Mouse (Mus musculus): Measurements from ENCODE around the gene Apopt1. TPM values are rescaled to one million over a fixed set of nuclear protein-coding genes. Genes with fewer than 3 reads are reported as not detected.
A peak's percentile ranks its signal among the peaks of the same experiment; 100 is the strongest.
"Not testable (repeated sequence)": the region's sequence is repeated elsewhere in the genome, so short reads cannot be mapped to it uniquely, and the experiment has no call there.

Apopt1 gene
- polyA plus RNA-seq, 1 experiment from 2014 or later, result 58.5 TPM

DNA sequence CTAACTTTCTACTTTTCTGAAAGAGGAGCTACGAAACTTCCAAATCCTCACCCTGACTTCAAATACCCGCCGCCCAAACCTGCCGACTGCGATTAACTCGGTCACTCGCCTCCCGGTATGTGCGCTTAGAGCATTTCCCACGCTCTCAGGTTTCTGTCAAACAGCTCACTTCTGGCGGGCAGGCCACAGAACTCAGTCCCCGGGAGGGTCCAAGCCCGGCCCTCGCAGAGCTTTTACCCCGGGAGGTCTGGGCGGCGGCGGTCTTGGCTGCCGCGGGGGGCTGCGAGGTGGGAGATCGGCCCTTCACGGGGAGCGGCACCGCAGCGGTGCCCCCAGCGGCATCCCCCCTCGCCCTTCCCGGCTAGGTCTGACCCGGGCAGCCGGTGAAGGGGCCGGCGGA, 585 bp upstream of the Apopt1 start:
- 1% methylated on average over 32 of the region's 33 CpGs for WGBS
- H3K4me1 ChIP-seq, result peaks cover 27% of the 10 kb centered on the region

DNA sequence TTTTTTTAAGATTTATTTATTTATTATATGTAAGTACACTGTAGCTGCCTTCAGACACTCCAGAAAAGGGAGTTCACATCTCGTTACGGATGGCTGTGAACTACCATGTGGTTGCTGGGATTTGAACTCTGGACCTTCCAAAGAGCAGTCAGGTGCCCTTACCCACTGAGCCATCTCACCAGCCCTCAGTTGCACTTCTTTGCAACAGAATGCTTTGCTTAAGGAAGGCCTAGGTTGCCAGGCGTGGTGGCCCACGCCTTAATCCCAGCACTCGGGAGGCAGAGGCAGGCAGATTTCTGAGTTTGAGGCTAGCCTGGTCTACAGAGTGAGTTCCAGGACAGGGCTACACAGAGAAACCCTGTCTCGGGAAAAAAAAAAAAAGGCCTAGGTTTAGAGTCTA, 819 bp downstream of the Apopt1 start:
- H3K4me1 ChIP-seq, result peaks cover 32% of the 10 kb centered on the region
- H3K36me3 ChIP-seq, result peaks cover 25% of the 10 kb centered on the region
- H3K9ac ChIP-seq (replicated peaks), result peak overlapping the region; percentile 92; the same call in 1 of the 2 replicates
- peak overlapping the region; percentile 80 for H3K4me2 ChIP-seq
- not testable (repeated sequence) for ATAC-seq (ENCODE audit: low FRiP score); H3K27me3 ChIP-seq (replicated peaks); H3K9me3 ChIP-seq (replicated peaks); H3K27ac ChIP-seq (replicated peaks)
- H3K4me3 ChIP-seq (replicated peaks), result peak overlapping the region; percentile 91
- 80% methylated on average over 6 of the region's 6 CpGs for WGBS

More for the DNA sequence above, 585 bp upstream of the Apopt1 start:
- peaks cover 34% of the 10 kb centered on the region for H3K36me3 ChIP-seq
- H3K9ac ChIP-seq (replicated peaks), result peak overlapping the region; percentile 92
- peak overlapping the region; percentile 91 for H3K4me3 ChIP-seq (replicated peaks)
- ATAC-seq (ENCODE audit: low FRiP score), result peak; percentile 18
- H3K9me3 ChIP-seq (replicated peaks), result no peaks in the 10 kb centered on the region
- peak overlapping the region; percentile 80 for H3K4me2 ChIP-seq
- H3K27ac ChIP-seq (replicated peaks), result peak overlapping the region; percentile 88
- H3K27me3 ChIP-seq (replicated peaks), result no peaks in the 10 kb centered on the region

DNA sequence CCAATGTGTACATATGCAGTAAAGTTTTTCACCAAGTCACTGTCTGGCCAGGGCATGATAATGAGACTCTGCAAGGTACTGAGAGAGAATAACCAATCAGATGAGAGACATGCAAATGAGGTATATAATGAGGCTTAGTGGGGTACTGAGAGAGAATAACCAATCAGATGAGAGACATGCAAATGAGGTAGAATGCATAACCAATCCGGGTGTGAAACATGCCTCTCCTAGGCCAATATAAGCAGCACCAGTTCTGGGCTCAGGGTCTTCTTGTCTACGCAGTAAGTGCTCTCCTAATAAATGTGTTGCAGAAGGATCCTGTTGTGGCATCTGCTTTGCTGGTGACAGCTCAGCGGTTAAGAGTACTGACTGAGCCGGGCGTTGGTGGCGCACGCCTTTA, 3.4 kb downstream of the Apopt1 start:
- ATAC-seq (ENCODE audit: low FRiP score), result no peak

DNA sequence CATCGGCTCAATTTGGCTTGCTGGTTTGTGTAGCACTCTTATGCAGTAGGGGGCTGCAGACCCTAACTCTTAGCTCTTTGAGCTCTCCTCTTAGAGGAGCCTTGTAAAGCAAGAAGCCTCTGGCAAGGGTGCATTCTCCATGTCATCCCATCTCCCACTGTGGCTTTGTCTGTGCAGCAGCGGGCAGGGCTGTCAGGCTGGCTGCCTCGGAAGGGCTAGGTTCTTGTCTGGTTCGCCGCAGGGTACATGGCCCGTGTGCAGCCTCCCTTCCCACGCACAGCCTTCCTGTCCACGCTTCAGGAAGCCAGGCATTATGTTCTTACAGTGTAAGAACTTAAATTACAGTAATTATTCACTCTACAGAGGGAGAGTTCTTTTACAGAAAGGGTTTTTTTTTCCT, 5.6 kb downstream of the Apopt1 start:
- Histone ChIP-seq H3K27ac (replicated peaks) (peak overlapping the region; percentile 29), H3K36me3 (peaks cover 4% of the 10 kb centered on the region), H3K27me3 (replicated peaks) (no peaks in the 10 kb centered on the region), H3K4me1 (peaks cover 20% of the 10 kb centered on the region), H3K4me2 (no peak overlapping the region), H3K9me3 (replicated peaks) (no peaks in the 10 kb centered on the region), H3K9ac (replicated peaks) (no peak overlapping the region), H3K4me3 (replicated peaks) (no peak overlapping the region)
- no peak; the same call in 1 of the 2 replicates for ATAC-seq (ENCODE audit: low FRiP score)
- WGBS, result 40% methylated on average over 8 of the region's 8 CpGs

More for the DNA sequence above, 3.4 kb downstream of the Apopt1 start:
- Histone ChIP-seq H3K4me3 (replicated peaks) (no peak overlapping the region), H3K4me2 (no peak overlapping the region), H3K9me3 (replicated peaks) (no peaks in the 10 kb centered on the region), H3K27me3 (replicated peaks) (no peaks in the 10 kb centered on the region), H3K9ac (replicated peaks) (no peak overlapping the region), H3K36me3 (0 out of 2 replicates have a peak, but pooled peaks cover 4% of the 10 kb centered on the region), H3K4me1 (peaks cover 30% of the 10 kb centered on the region), H3K27ac (replicated peaks) (no peak overlapping the region)
- WGBS, result 98% methylated on average over 7 of the region's 7 CpGs

DNA sequence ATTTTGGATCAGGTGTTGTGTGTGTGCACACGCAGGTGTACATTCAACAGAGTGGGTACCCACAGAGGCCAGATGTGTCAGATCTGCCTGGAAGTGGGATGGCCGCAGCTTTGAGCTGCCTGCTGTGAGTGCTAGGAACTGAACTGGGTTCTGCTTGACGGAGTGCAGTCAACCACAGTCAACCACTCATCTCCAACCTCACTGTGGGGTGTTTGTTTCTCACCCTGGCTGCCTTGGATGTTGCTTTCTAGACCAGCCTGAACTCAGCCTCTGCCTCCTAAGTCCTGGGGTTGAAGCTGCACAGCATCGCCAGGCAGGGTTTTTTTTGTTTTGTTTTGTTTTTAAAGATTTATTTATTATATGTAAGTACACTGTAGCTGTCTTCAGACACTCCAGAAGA, 7.2 kb downstream of the Apopt1 start:
- Histone ChIP-seq H3K27ac (replicated peaks) (no peak overlapping the region), H3K36me3 (peaks cover 10% of the 10 kb centered on the region), H3K4me2 (no peak overlapping the region), H3K9me3 (replicated peaks) (no peaks in the 10 kb centered on the region), H3K4me1 (peaks cover 5% of the 10 kb centered on the region; the same call in 1 of the 2 replicates), H3K4me3 (replicated peaks) (no peak overlapping the region), H3K27me3 (replicated peaks) (no peaks in the 10 kb centered on the region), H3K9ac (replicated peaks) (no peak overlapping the region)
- no peak for ATAC-seq (ENCODE audit: low FRiP score)
- 92% methylated on average over 4 of the region's 4 CpGs for WGBS

DNA sequence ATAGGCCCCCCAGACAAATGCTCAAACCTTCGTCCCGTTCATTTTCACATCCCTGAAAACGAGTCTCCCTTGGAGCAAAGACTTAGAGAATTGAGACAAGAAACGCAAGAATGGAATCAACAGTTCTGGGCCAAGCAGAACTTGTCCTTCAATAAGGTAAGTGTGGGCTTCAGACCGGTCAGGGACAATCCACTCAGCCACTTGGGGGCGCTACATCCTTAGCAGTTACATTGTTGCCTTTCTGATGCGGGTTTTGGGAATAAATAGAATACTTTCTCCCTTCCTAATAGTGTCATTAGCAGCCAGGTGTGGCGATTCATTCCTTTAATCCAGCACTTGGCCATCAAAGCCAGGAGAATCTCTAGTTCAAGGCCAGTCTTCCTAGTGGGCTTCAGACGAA, 9.6 kb downstream of the Apopt1 start:
- Histone ChIP-seq H3K9me3 (replicated peaks) (no peaks in the 10 kb centered on the region), H3K27ac (replicated peaks) (no peak overlapping the region), H3K36me3 (peaks cover 23% of the 10 kb centered on the region), H3K4me1 (peaks cover 5% of the 10 kb centered on the region; the same call in 1 of the 2 replicates), H3K27me3 (replicated peaks) (no peaks in the 10 kb centered on the region), H3K4me2 (no peak overlapping the region), H3K9ac (replicated peaks) (no peak overlapping the region), H3K4me3 (replicated peaks) (no peak overlapping the region)
- ATAC-seq (ENCODE audit: low FRiP score), result no peak
- 75% methylated on average over 9 of the region's 9 CpGs for WGBS

DNA sequence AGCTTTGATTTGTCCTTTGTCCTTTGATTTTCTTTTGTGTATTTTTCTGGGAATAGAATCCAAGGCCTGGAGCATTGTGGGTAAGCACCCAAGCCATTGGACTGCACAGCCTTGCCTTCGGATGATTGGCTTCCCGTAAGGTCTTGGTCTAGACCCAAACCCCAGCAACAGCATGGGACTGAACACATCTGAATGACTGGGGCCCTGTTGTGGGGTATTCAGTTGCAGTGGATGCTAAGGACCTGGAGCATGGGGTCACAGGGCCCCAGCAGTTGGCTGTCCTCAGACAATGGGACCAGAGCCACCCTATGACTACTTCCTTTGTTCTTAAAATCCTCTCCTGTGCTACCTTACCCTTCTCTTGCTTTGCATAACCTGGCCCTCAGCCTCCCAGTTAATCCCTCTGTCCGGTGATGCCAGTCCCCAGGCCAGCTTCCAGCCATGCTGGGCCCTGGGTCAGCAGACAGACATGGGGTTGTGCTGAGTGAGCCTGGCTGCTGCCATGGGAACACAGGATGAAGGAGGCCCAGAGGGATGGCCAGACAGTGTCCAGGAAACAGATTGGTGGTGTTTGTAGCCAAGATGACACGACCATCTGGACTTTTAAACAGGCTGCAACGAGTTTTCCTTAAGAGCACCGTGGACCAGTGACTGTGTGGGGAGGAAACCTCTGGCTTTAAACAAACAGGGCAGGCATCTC, 11.7 kb downstream of the Apopt1 start:
- H3K9me3 ChIP-seq (replicated peaks), result no peaks in the 10 kb centered on the region
- no peaks in the 10 kb centered on the region for H3K4me1 ChIP-seq
- H3K4me2 ChIP-seq, result no peak overlapping the region
- no peak overlapping the region for H3K4me3 ChIP-seq (replicated peaks)
- H3K9ac ChIP-seq (replicated peaks), result no peak overlapping the region
- H3K36me3 ChIP-seq, result peaks cover 29% of the 10 kb centered on the region
- peak overlapping the region; percentile 18; the same call in 1 of the 2 replicates for H3K27ac ChIP-seq (replicated peaks)
- no peak for ATAC-seq (ENCODE audit: low FRiP score)
- no peaks in the 10 kb centered on the region for H3K27me3 ChIP-seq (replicated peaks)
- WGBS, result 64% methylated on average over 6 of the region's 6 CpGs

DNA sequence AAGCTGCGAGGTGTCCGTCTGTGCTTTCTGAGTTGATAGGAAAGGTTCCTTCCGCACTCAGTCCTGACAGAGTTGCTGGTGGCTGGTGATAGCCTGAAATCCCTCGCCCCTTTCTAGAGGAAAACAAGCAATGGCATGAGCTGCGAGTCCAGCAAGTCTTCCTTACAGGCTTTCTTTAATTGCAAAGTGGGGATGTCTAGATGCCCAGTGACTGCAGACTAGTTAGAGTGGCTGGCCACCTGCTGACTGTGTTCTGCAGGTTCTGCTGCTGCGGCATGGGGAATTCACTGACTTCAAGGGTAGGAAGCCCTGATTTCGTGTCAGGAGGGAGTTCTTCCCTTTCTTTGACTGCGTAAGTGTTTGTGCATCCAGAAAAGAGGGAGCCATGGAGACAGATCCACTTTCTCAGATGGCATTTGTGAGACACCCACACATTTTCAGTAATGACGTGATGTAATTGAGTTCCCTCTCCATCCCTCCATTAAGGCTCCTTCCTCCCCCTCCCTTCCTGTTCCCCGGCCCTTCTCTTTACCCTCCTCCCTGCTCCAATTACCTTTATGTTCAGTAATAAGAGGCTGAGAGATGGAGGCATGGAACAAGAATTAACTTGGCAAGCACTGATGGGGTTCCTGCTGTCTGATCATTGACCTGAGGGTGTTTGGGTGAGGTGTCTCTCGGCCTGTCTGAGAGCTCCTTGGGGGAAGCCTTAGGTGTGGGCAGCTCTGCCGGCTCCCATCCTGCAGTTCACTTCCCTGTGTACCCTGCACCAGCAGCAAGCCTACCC, 12.5 kb downstream of the Apopt1 start:
- Histone ChIP-seq H3K9me3 (replicated peaks) (no peaks in the 10 kb centered on the region), H3K27me3 (replicated peaks) (no peaks in the 10 kb centered on the region), H3K4me3 (replicated peaks) (no peak overlapping the region), H3K4me2 (no peak overlapping the region), H3K4me1 (no peaks in the 10 kb centered on the region), H3K27ac (replicated peaks) (peak overlapping the region; percentile 18), H3K9ac (replicated peaks) (no peak overlapping the region), H3K36me3 (peaks cover 31% of the 10 kb centered on the region)
- WGBS, result 73% methylated on average over 12 of the region's 12 CpGs
- no peak for ATAC-seq (ENCODE audit: low FRiP score)

DNA sequence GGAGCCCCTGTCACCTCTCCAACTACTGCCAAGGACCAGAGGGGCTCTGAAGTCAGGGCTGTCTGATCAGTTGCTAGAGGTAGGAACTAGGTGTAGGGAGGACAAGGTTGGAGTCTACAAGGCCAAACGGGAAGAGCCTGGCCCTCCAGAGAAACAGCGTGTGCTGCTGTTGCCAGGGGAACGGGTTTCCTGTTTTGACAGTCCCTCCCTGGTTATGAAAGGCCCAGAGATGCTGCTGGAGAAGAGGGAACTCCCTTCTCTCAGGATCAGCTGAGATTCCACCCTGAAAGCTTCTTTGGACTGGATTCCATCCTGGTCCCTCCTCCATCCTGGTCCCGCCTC, 13.0 kb downstream of the Apopt1 start:
- Histone ChIP-seq H3K27ac (replicated peaks) (peak overlapping the region; percentile 18), H3K9ac (replicated peaks) (no peak overlapping the region), H3K4me1 (no peaks in the 10 kb centered on the region), H3K4me3 (replicated peaks) (no peak overlapping the region), H3K9me3 (replicated peaks) (no peaks in the 10 kb centered on the region), H3K36me3 (peaks cover 31% of the 10 kb centered on the region), H3K27me3 (replicated peaks) (no peaks in the 10 kb centered on the region), H3K4me2 (no peak overlapping the region)
- no peak for ATAC-seq (ENCODE audit: low FRiP score)
- 73% methylated on average over 4 of the region's 4 CpGs for WGBS

DNA sequence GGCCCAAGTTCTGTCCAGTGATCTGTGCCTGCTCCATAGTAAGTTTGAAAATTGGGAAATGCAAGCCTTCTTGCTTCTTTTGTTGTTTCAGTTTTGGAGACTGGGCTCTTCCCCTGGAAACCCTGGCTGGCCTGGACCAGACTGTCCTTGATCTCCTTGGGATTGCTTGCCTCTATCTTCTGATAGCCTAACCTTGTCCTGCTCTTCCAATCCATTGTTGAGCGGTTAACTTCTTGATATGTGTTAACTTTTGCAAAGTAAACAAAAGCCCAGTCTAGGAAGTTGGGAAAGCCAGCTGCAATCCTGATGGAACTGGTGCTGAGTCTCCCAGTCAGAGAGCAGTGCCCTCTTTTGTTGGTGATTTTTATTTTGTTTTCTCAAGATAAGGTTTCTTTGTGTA, 14.9 kb downstream of the Apopt1 start:
- Histone ChIP-seq H3K27me3 (replicated peaks) (no peaks in the 10 kb centered on the region), H3K36me3 (peaks cover 31% of the 10 kb centered on the region), H3K4me3 (replicated peaks) (no peak overlapping the region), H3K4me1 (peaks cover 11% of the 10 kb centered on the region), H3K9ac (replicated peaks) (no peak overlapping the region), H3K4me2 (no peak overlapping the region), H3K27ac (replicated peaks) (no peak overlapping the region), H3K9me3 (replicated peaks) (no peaks in the 10 kb centered on the region)
- ATAC-seq (ENCODE audit: low FRiP score), result no peak
- WGBS, result 92% methylated on average over 1 of the region's 1 CpGs

DNA sequence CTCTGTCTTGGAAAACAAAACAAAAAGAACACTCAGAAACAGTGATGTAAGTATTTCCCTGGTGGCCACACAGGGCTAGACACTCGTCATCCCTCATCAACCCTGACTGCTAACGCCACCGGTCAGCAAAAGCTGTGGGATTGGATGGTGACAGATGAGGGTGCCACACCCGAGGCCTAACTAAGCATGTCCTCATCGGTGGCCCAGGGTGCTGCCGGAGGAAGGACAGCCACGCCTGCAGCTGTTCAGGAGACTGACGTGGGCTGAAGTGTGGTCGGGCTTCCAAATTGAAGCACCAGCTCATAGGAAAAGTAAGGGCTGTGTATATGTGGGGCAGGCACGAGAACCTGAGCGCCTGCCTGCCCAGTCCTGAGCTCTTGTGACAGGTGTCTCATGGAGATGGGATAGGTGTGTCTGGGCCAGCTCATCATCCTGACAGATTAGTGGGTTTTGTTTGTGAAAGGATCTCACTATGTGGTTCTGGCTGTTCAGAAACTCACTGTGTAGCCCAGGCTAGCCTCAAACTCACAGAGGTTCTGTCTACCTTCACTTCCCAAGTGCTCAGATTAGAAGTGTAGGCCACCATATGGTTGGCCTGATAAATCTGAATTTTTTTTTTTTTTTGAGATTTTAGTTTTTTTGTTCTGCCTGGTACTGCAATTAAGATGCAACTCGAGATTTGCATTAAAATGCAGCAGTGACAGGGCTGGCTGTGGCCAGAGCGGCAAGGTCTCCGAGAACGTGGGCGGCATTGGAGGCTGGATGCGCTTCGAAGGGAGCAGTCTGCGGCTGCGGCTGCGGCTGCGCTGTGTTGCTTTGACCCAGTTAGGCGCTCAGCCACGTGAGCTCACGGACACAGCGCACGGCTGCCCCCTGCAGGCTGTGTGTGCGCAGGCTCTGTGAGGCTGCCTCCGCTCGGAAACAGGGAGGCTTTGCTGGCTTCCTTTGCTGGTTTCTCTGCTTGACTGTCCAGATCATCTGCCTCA, 19.1 kb downstream of the Apopt1 start:
- Histone ChIP-seq H3K9ac (replicated peaks) (peak overlapping the region; percentile 24; the same call in 1 of the 2 replicates), H3K27ac (replicated peaks) (peak overlapping the region; percentile 67), H3K36me3 (peaks cover 10% of the 10 kb centered on the region), H3K4me3 (replicated peaks) (peak overlapping the region; percentile 20; the same call in 1 of the 2 replicates), H3K4me1 (peaks cover 13% of the 10 kb centered on the region), H3K4me2 (peak overlapping the region; percentile 46), H3K27me3 (replicated peaks) (no peaks in the 10 kb centered on the region), H3K9me3 (replicated peaks) (no peaks in the 10 kb centered on the region)
- peak; percentile 91 for ATAC-seq (ENCODE audit: low FRiP score)
- 32% methylated on average over 30 of the region's 30 CpGs for WGBS

All from neural tube, embryonic 15.5 days (tissue).